Mouse (Mus musculus): Measurements from ENCODE around the gene Wfdc12. TPM values are rescaled to one million over a fixed set of nuclear protein-coding genes. Genes with fewer than 3 reads are reported as not detected.

The Wfdc12 gene
- polyA plus RNA-seq, 1 experiment from 2014 or later, result not detected

GRCm38 (mm10) chr2:164154007-164154406 lies 36.4 kb downstream of the Wfdc12 start:
- H3K4me2 ChIP-seq, result no peak overlapping the region
- no peak for ATAC-seq (ENCODE audit: insufficient number of reproducible peaks, insufficient read depth, low FRiP score, low TSS enrichment, low read depth)
- no peak overlapping the region for H3K27ac ChIP-seq
- no peak overlapping the region for H3K4me3 ChIP-seq (replicated peaks)
- no peaks in the 10 kb centered on the region for H3K9me3 ChIP-seq
- peaks cover 27% of the 10 kb centered on the region for H3K4me1 ChIP-seq (replicated peaks)
- 91% methylated on average over 10 of the region's 10 CpGs for WGBS
- no peak overlapping the region for H3K9ac ChIP-seq (replicated peaks)
- H3K36me3 ChIP-seq, result peaks cover 48% of the 10 kb centered on the region
- H3K27me3 ChIP-seq, result no peaks in the 10 kb centered on the region

GRCm38 (mm10) chr2:164152341-164152740 lies 38.1 kb downstream of the Wfdc12 start:
- Histone ChIP-seq H3K4me2 (no peak overlapping the region), H3K9ac (replicated peaks) (no peak overlapping the region), H3K4me1 (replicated peaks) (peaks cover 35% of the 10 kb centered on the region), H3K4me3 (replicated peaks) (no peak overlapping the region), H3K36me3 (peaks cover 52% of the 10 kb centered on the region), H3K9me3 (no peaks in the 10 kb centered on the region), H3K27ac (no peak overlapping the region), H3K27me3 (no peaks in the 10 kb centered on the region)
- 94% methylated on average over 11 of the region's 11 CpGs for WGBS
- ATAC-seq (ENCODE audit: insufficient number of reproducible peaks, insufficient read depth, low FRiP score, low TSS enrichment, low read depth), result no peak

- H3K27ac ChIP-seq, result peak overlapping the region; percentile 92
- H3K4me1 ChIP-seq (replicated peaks), result peaks cover 35% of the 10 kb centered on the region
- no peaks in the 10 kb centered on the region for H3K9me3 ChIP-seq
- H3K4me3 ChIP-seq (replicated peaks), result no peak overlapping the region
- H3K4me2 ChIP-seq, result peak overlapping the region; percentile 26; the same call in 1 of the 2 replicates
- ATAC-seq (ENCODE audit: insufficient number of reproducible peaks, insufficient read depth, low FRiP score, low TSS enrichment, low read depth), result peak; percentile 90
- H3K36me3 ChIP-seq, result peaks cover 42% of the 10 kb centered on the region
- no peaks in the 10 kb centered on the region for H3K27me3 ChIP-seq
- H3K9ac ChIP-seq (replicated peaks), result no peak overlapping the region
- WGBS, result 23% methylated on average over 14 of the region's 14 CpGs
Measured at GRCm38 (mm10) chr2:164150086-164150760, 40.2 kb downstream of the Wfdc12 start.

GRCm38 (mm10) chr2:164146556-164146955 lies 43.9 kb downstream of the Wfdc12 start:
- H3K27ac ChIP-seq, result no peak overlapping the region
- H3K27me3 ChIP-seq, result no peaks in the 10 kb centered on the region
- H3K9ac ChIP-seq (replicated peaks), result no peak overlapping the region
- WGBS, result 94% methylated on average over 12 of the region's 12 CpGs
- no peak overlapping the region for H3K4me2 ChIP-seq
- peaks cover 59% of the 10 kb centered on the region for H3K4me1 ChIP-seq (replicated peaks)
- no peak overlapping the region for H3K4me3 ChIP-seq (replicated peaks)
- H3K9me3 ChIP-seq, result no peaks in the 10 kb centered on the region
- no peak for ATAC-seq (ENCODE audit: insufficient number of reproducible peaks, insufficient read depth, low FRiP score, low TSS enrichment, low read depth)
- H3K36me3 ChIP-seq, result peaks cover 10% of the 10 kb centered on the region; the same call in 1 of the 2 replicates

GRCm38 (mm10) chr2:164144541-164144940 lies 45.9 kb downstream of the Wfdc12 start:
- ATAC-seq (ENCODE audit: insufficient number of reproducible peaks, insufficient read depth, low FRiP score, low TSS enrichment, low read depth), result no peak
- Histone ChIP-seq H3K4me1 (replicated peaks) (peaks cover 43% of the 10 kb centered on the region), H3K27me3 (no peaks in the 10 kb centered on the region), H3K9ac (replicated peaks) (no peak overlapping the region), H3K27ac (no peak overlapping the region), H3K4me3 (replicated peaks) (no peak overlapping the region), H3K9me3 (no peaks in the 10 kb centered on the region), H3K36me3 (peaks cover 5% of the 10 kb centered on the region; the same call in 1 of the 2 replicates), H3K4me2 (no peak overlapping the region)
- WGBS, result 82% methylated on average over 10 of the region's 10 CpGs

- H3K4me2 ChIP-seq, result no peak overlapping the region
- no peak for ATAC-seq (ENCODE audit: insufficient number of reproducible peaks, insufficient read depth, low FRiP score, low TSS enrichment, low read depth)
- peaks cover 5% of the 10 kb centered on the region; the same call in 1 of the 2 replicates for H3K36me3 ChIP-seq
- no peaks in the 10 kb centered on the region for H3K9me3 ChIP-seq
- 81% methylated on average over 6 of the region's 6 CpGs for WGBS
- no peak overlapping the region for H3K4me3 ChIP-seq (replicated peaks)
- no peak overlapping the region for H3K27ac ChIP-seq
- H3K9ac ChIP-seq (replicated peaks), result no peak overlapping the region
- no peaks in the 10 kb centered on the region for H3K27me3 ChIP-seq
- H3K4me1 ChIP-seq (replicated peaks), result peaks cover 38% of the 10 kb centered on the region
Measured at GRCm38 (mm10) chr2:164144025-164144424, 46.4 kb downstream of the Wfdc12 start.

- Histone ChIP-seq H3K4me3 (replicated peaks) (no peak overlapping the region), H3K4me1 (replicated peaks) (peaks cover 46% of the 10 kb centered on the region), H3K36me3 (no peaks in the 10 kb centered on the region), H3K27ac (peak overlapping the region; percentile 92), H3K4me2 (no peak overlapping the region), H3K9me3 (no peaks in the 10 kb centered on the region), H3K27me3 (no peaks in the 10 kb centered on the region), H3K9ac (replicated peaks) (no peak overlapping the region)
- ATAC-seq (ENCODE audit: insufficient number of reproducible peaks, insufficient read depth, low FRiP score, low TSS enrichment, low read depth), result no peak
- WGBS, result 70% methylated on average over 10 of the region's 10 CpGs
Measured at GRCm38 (mm10) chr2:164142021-164142420, 48.4 kb downstream of the Wfdc12 start.

Other genes starting within 250 kb of the Wfdc12 start
- gene Ywhab, start 195.6 kb downstream of the Wfdc12 start, polyA plus RNA-seq (2016; fragmentation: Nextera tagmentation; extraction: Ambion mirVana), result 315 and 333 TPM in 2 replicates
- 3.1 and 3.7 TPM in 2 replicates for gene Pabpc1l, start 165.2 kb downstream of the Wfdc12 start, polyA plus RNA-seq (2016; fragmentation: Nextera tagmentation; extraction: Ambion mirVana)
- gene Stk4, start 120.3 kb downstream of the Wfdc12 start, polyA plus RNA-seq (2016; fragmentation: Nextera tagmentation; extraction: Ambion mirVana), result 28.2 and 29.6 TPM in 2 replicates
- 53.6 and 53.7 TPM in 2 replicates for gene Tomm34, start 119.4 kb downstream of the Wfdc12 start, polyA plus RNA-seq (2016; fragmentation: Nextera tagmentation; extraction: Ambion mirVana)
- 1.1 and 1.3 TPM in 2 replicates for gene Kcns1, start 19.5 kb downstream of the Wfdc12 start, polyA plus RNA-seq (2016; fragmentation: Nextera tagmentation; extraction: Ambion mirVana)
- gene Wfdc5, start 7.9 kb downstream of the Wfdc12 start, polyA plus RNA-seq (2016; fragmentation: Nextera tagmentation; extraction: Ambion mirVana), result not detected in 2 replicates
- gene Wfdc15a, start 9.5 kb upstream of the Wfdc12 start, polyA plus RNA-seq (2016; fragmentation: Nextera tagmentation; extraction: Ambion mirVana), result not detected in 2 replicates
- not detected in 2 replicates for gene Wfdc15b, start 31.1 kb upstream of the Wfdc12 start, polyA plus RNA-seq (2016; fragmentation: Nextera tagmentation; extraction: Ambion mirVana)
- not detected in 2 replicates for gene Svs2, start 47.9 kb upstream of the Wfdc12 start, polyA plus RNA-seq (2016; fragmentation: Nextera tagmentation; extraction: Ambion mirVana)
- not detected in 2 replicates for gene Svs3b, start 66.0 kb upstream of the Wfdc12 start, polyA plus RNA-seq (2016; fragmentation: Nextera tagmentation; extraction: Ambion mirVana)
- not detected in 2 replicates for gene Svs4, start 87.9 kb upstream of the Wfdc12 start, polyA plus RNA-seq (2016; fragmentation: Nextera tagmentation; extraction: Ambion mirVana)
- not detected in 2 replicates for gene Svs3a, start 98.7 kb upstream of the Wfdc12 start, polyA plus RNA-seq (2016; fragmentation: Nextera tagmentation; extraction: Ambion mirVana)
- gene Svs6, start 126.1 kb upstream of the Wfdc12 start, polyA plus RNA-seq (2016; fragmentation: Nextera tagmentation; extraction: Ambion mirVana), result not detected in 2 replicates
- gene Svs5, start 142.1 kb upstream of the Wfdc12 start, polyA plus RNA-seq (2016; fragmentation: Nextera tagmentation; extraction: Ambion mirVana), result not detected in 2 replicates
- gene Slpi, start 198.5 kb upstream of the Wfdc12 start, polyA plus RNA-seq (2016; fragmentation: Nextera tagmentation; extraction: Ambion mirVana), result 1.2 and 2.5 TPM in 2 replicates
- 0.40 and 0.55 TPM in 2 replicates for gene Rbpjl, start 212.5 kb upstream of the Wfdc12 start, polyA plus RNA-seq (2016; fragmentation: Nextera tagmentation; extraction: Ambion mirVana)
- 50.5 and 78.0 TPM in 2 replicates for gene Matn4, start 214.6 kb upstream of the Wfdc12 start, polyA plus RNA-seq (2016; fragmentation: Nextera tagmentation; extraction: Ambion mirVana)